Mouse (Mus musculus) C2C12 (cell line): ENCODE data around the gene Slc36a4.

Experiments
- CEBPB ChIP-seq: IDR thresholded peaks from one replicate; pipeline ENCODE4 v1.6.1; 2011; ENCODE audit warnings: low read depth, mild to moderate bottlenecking, control low read depth, moderate library complexity
- CTCF ChIP-seq: IDR thresholded peaks from one replicate; pipeline ENCODE4 v1.5.1; 2011; ENCODE audit not compliant: control insufficient read depth, insufficient read depth, insufficient read length
- MAX ChIP-seq: IDR thresholded peaks from one replicate; pipeline ENCODE4 v1.6.1; 2011; ENCODE audit warnings: mild to moderate bottlenecking, control low read depth
- MYOD1 ChIP-seq: IDR thresholded peaks from one replicate; pipeline ENCODE4 v1.6.1; 2011; ENCODE audit warnings: low read depth; ENCODE audit not compliant: control insufficient read depth, insufficient read length
- MYOG ChIP-seq: IDR thresholded peaks from one replicate; pipeline ENCODE4 v1.6.1; 2011; ENCODE audit not compliant: control insufficient read depth, insufficient read length; ENCODE audit errors: extremely low read depth
- USF1 ChIP-seq: IDR thresholded peaks from one replicate; pipeline ENCODE4 v1.6.1; 2011; ENCODE audit warnings: low read depth, mild to moderate bottlenecking, control low read depth, moderate library complexity

GRCm38 (mm10) chr9:15710821-15711565, 1.5 kb downstream of the Slc36a4 start:
- TF ChIP-seq CTCF: no peak
- no peak for TF ChIP-seq MYOD1
- TF ChIP-seq USF1: no peak
- no peak for TF ChIP-seq MYOG
- TF ChIP-seq MAX: no peak
- no peak for TF ChIP-seq CEBPB
